Mouse (Mus musculus) midbrain, embryonic 12.5 days (tissue): ENCODE results near the gene Ctcf. TPM values are rescaled to one million over a fixed set of nuclear protein-coding genes. Genes with fewer than 3 reads are reported as not detected.
A peak's percentile ranks its signal among the peaks of the same experiment; 100 is the strongest.

Experiments
- ATAC-seq: fragments of 200-750 bp; cut with Nextera tagmentation; 2 replicates; pipeline ENCODE4 v1.8.0; 2017; ENCODE audit warnings: low read depth, moderate TSS enrichment, moderate library complexity; ENCODE audit not compliant: low FRiP score
- H3K27ac ChIP-seq: fragments of 300-500 bp; sonication (generic); replicated peaks from 2 replicates; pipeline ENCODE4 v1.5.1; 2016; ENCODE audit warnings: mild to moderate bottlenecking
- H3K27me3 ChIP-seq: fragments of 300-500 bp; sonication (generic); 2 replicates; pipeline ENCODE4 v1.6.1; 2016; ENCODE audit warnings: mild to moderate bottlenecking
- H3K36me3 ChIP-seq: fragments of 300-500 bp; sonication (generic); 2 replicates; pipeline ENCODE4 v1.6.1; 2016
- H3K4me1 ChIP-seq: fragments of 300-500 bp; sonication (generic); 2 replicates; pipeline ENCODE4 v1.6.1; 2016
- H3K4me2 ChIP-seq: fragments of 300-500 bp; sonication (generic); replicated peaks from 2 replicates; pipeline ENCODE4 v1.6.1; 2016; ENCODE audit warnings: mild to moderate bottlenecking, moderate library complexity
- H3K4me3 ChIP-seq: fragments of 300-500 bp; sonication (generic); 2 replicates; pipeline ENCODE4 v1.5.1; 2016; ENCODE audit warnings: mild to moderate bottlenecking
- H3K9ac ChIP-seq: fragments of 300-500 bp; sonication (generic); replicated peaks from 2 replicates; pipeline ENCODE4 v1.6.1; 2016; ENCODE audit warnings: mild to moderate bottlenecking, moderate library complexity
- H3K9me3 ChIP-seq: fragments of 300-500 bp; sonication (generic); 2 replicates; pipeline ENCODE4 v1.6.1; 2016; ENCODE audit warnings: mild to moderate bottlenecking
- WGBS: fragments of 180-500 bp; shearing (Covaris S2); methylation state at CpG from one replicate; pipeline ENCODE4 v1.1.7; 2016; 5-methylcytosine and 5-hydroxymethylcytosine counted together
- polyA plus RNA-seq: library from polyadenylated mRNA; unstranded; fragments of >200 nt; fragmentation: Nextera tagmentation; extraction: Ambion mirVana; gene quantifications from 2 replicates; pipeline ENCODE4 v1.2.1, GENCODE M21; 2016

Ctcf gene
- polyA plus RNA-seq, 1 experiment from 2014 or later: 157 TPM

- Histone ChIP-seq H3K9ac (peak overlapping the region; percentile 99), H3K4me2 (peak overlapping the region; percentile 91), H3K27me3 (no peaks in the 10 kb centered on the region), H3K4me1 (peaks cover 24% of the 10 kb centered on the region), H3K9me3 (no peaks in the 10 kb centered on the region), H3K36me3 (no peaks in the 10 kb centered on the region), H3K4me3 (peak overlapping the region; percentile 92), H3K27ac (no peak overlapping the region)
- WGBS: 95% methylated on average over 2 of the region's 2 CpGs
- no peak for ATAC-seq
Observed at GRCm38 (mm10) chr8:105634771-105635458, 1.5 kb upstream of the Ctcf start.

GRCm38 (mm10) chr8:105635481-105635880 is 887 bp upstream of the Ctcf start:
- 2% methylated on average over 11 of the region's 11 CpGs for WGBS
- ATAC-seq: no peak

GRCm38 (mm10) chr8:105636963-105637510 is 669 bp downstream of the Ctcf start, which contains the start of gene Agrp:
TSS of gene Agrp (minus strand) at chr8:105637393.
- Histone ChIP-seq H3K4me2 (peak within 1 kb of the TSS; percentile 91), H3K27me3 (no peaks in the 10 kb centered on the region), H3K36me3 (no peaks in the 10 kb centered on the region), H3K4me3 (peak within 1 kb of the TSS; percentile 92), H3K4me1 (peaks cover 24% of the 10 kb centered on the region), H3K9me3 (no peaks in the 10 kb centered on the region), H3K27ac (peak within 1 kb of the TSS; percentile 100), H3K9ac (peak within 1 kb of the TSS; percentile 99)
- peak; percentile 38 for ATAC-seq
- under 1% methylated on average over 61 of the region's 63 CpGs for WGBS

More at GRCm38 (mm10) chr8:105635481-105635880, 887 bp upstream of the Ctcf start:
- H3K36me3 ChIP-seq: no peaks in the 10 kb centered on the region
- H3K9me3 ChIP-seq: no peaks in the 10 kb centered on the region
- H3K4me3 ChIP-seq: peak overlapping the region; percentile 92
- peak overlapping the region; percentile 99 for H3K9ac ChIP-seq
- H3K27ac ChIP-seq: peak overlapping the region; percentile 100
- H3K27me3 ChIP-seq: no peaks in the 10 kb centered on the region
- H3K4me1 ChIP-seq: peaks cover 24% of the 10 kb centered on the region
- peak overlapping the region; percentile 91 for H3K4me2 ChIP-seq

GRCm38 (mm10) chr8:105637601-105638041 is 1.3 kb downstream of the Ctcf start:
- no peaks in the 10 kb centered on the region for H3K27me3 ChIP-seq
- H3K9me3 ChIP-seq: no peaks in the 10 kb centered on the region
- H3K4me2 ChIP-seq: peak overlapping the region; percentile 91
- H3K9ac ChIP-seq: peak overlapping the region; percentile 99
- WGBS: under 1% methylated on average over 11 of the region's 11 CpGs
- H3K4me1 ChIP-seq: peaks cover 24% of the 10 kb centered on the region
- ATAC-seq: no peak
- peak overlapping the region; percentile 92 for H3K4me3 ChIP-seq
- peak overlapping the region; percentile 100 for H3K27ac ChIP-seq
- H3K36me3 ChIP-seq: no peaks in the 10 kb centered on the region

GRCm38 (mm10) chr8:105638510-105638909 is 2.1 kb downstream of the Ctcf start:
- H3K4me3 ChIP-seq: peak overlapping the region; percentile 92
- H3K36me3 ChIP-seq: peaks cover 2% of the 10 kb centered on the region; the same call in 1 of the 2 replicates
- H3K27me3 ChIP-seq: no peaks in the 10 kb centered on the region
- peaks cover 24% of the 10 kb centered on the region for H3K4me1 ChIP-seq
- H3K4me2 ChIP-seq: peak overlapping the region; percentile 91
- ATAC-seq: no peak
- 88% methylated on average over 4 of the region's 4 CpGs for WGBS
- H3K9ac ChIP-seq: peak overlapping the region; percentile 99
- no peaks in the 10 kb centered on the region for H3K9me3 ChIP-seq
- H3K27ac ChIP-seq: no peak overlapping the region

- peaks cover 23% of the 10 kb centered on the region for H3K4me1 ChIP-seq
Observed at GRCm38 (mm10) chr8:105639835-105640234, 3.5 kb downstream of the Ctcf start.

GRCm38 (mm10) chr8:105640511-105640910 is 4.1 kb downstream of the Ctcf start:
- H3K4me1 ChIP-seq: peaks cover 16% of the 10 kb centered on the region
- H3K4me2 ChIP-seq: no peak overlapping the region
- H3K36me3 ChIP-seq: peaks cover 20% of the 10 kb centered on the region
- no peak overlapping the region for H3K27ac ChIP-seq
- no peak overlapping the region for H3K9ac ChIP-seq
- WGBS: 92% methylated on average over 2 of the region's 2 CpGs
- no peaks in the 10 kb centered on the region for H3K27me3 ChIP-seq
- no peak for ATAC-seq
- H3K4me3 ChIP-seq: no peak overlapping the region
- no peaks in the 10 kb centered on the region for H3K9me3 ChIP-seq

More at GRCm38 (mm10) chr8:105639835-105640234, 3.5 kb downstream of the Ctcf start:
- H3K9ac ChIP-seq: no peak overlapping the region
- 82% methylated on average over 1 of the region's 1 CpGs for WGBS
- H3K36me3 ChIP-seq: peaks cover 13% of the 10 kb centered on the region
- no peaks in the 10 kb centered on the region for H3K27me3 ChIP-seq
- no peak overlapping the region for H3K4me2 ChIP-seq
- no peak for ATAC-seq
- H3K4me3 ChIP-seq: no peak overlapping the region
- H3K9me3 ChIP-seq: no peaks in the 10 kb centered on the region
- H3K27ac ChIP-seq: no peak overlapping the region

GRCm38 (mm10) chr8:105645205-105645604 is 8.8 kb downstream of the Ctcf start:
- peaks cover 43% of the 10 kb centered on the region for H3K36me3 ChIP-seq
- H3K4me2 ChIP-seq: no peak overlapping the region
- no peak overlapping the region for H3K9ac ChIP-seq
- no peak overlapping the region for H3K4me3 ChIP-seq
- no peak overlapping the region for H3K27ac ChIP-seq
- H3K9me3 ChIP-seq: no peaks in the 10 kb centered on the region
- WGBS: 100% methylated on average over 1 of the region's 1 CpGs
- no peak for ATAC-seq
- no peaks in the 10 kb centered on the region for H3K27me3 ChIP-seq
- H3K4me1 ChIP-seq: no peaks in the 10 kb centered on the region

- ATAC-seq: no peak
- 93% methylated on average over 1 of the region's 1 CpGs for WGBS
- no peak overlapping the region for H3K4me2 ChIP-seq
- H3K36me3 ChIP-seq: peaks cover 49% of the 10 kb centered on the region
- no peaks in the 10 kb centered on the region for H3K4me1 ChIP-seq
- no peak overlapping the region for H3K4me3 ChIP-seq
- no peak overlapping the region for H3K27ac ChIP-seq
- H3K27me3 ChIP-seq: no peaks in the 10 kb centered on the region
- no peaks in the 10 kb centered on the region for H3K9me3 ChIP-seq
- H3K9ac ChIP-seq: no peak overlapping the region
Observed at GRCm38 (mm10) chr8:105648929-105649328, 12.6 kb downstream of the Ctcf start.

GRCm38 (mm10) chr8:105657641-105658040 is 21.3 kb downstream of the Ctcf start:
- ATAC-seq: no peak
- H3K4me2 ChIP-seq: no peak overlapping the region
- H3K36me3 ChIP-seq: peaks cover 20% of the 10 kb centered on the region

GRCm38 (mm10) chr8:105661167-105661566 is 24.8 kb downstream of the Ctcf start:
- Histone ChIP-seq H3K36me3 (peaks cover 31% of the 10 kb centered on the region), H3K4me3 (no peak overlapping the region), H3K9ac (no peak overlapping the region), H3K4me1 (peaks cover 5% of the 10 kb centered on the region; the same call in 1 of the 2 replicates), H3K27ac (no peak overlapping the region), H3K27me3 (no peaks in the 10 kb centered on the region), H3K9me3 (no peaks in the 10 kb centered on the region), H3K4me2 (no peak overlapping the region)
- 78% methylated on average over 3 of the region's 3 CpGs for WGBS
- no peak for ATAC-seq

More at GRCm38 (mm10) chr8:105657641-105658040, 21.3 kb downstream of the Ctcf start:
- no peaks in the 10 kb centered on the region for H3K27me3 ChIP-seq
- no peak overlapping the region for H3K4me3 ChIP-seq
- no peak overlapping the region for H3K27ac ChIP-seq
- H3K9ac ChIP-seq: no peak overlapping the region
- no peaks in the 10 kb centered on the region for H3K9me3 ChIP-seq
- H3K4me1 ChIP-seq: peaks cover 5% of the 10 kb centered on the region; the same call in 1 of the 2 replicates

- H3K27ac ChIP-seq: no peak overlapping the region
- ATAC-seq: no peak
- no peak overlapping the region for H3K4me2 ChIP-seq
- no peak overlapping the region for H3K4me3 ChIP-seq
- no peaks in the 10 kb centered on the region for H3K9me3 ChIP-seq
- no peaks in the 10 kb centered on the region for H3K4me1 ChIP-seq
- WGBS: 90% methylated on average over 1 of the region's 1 CpGs
- H3K36me3 ChIP-seq: peaks cover 95% of the 10 kb centered on the region
- no peaks in the 10 kb centered on the region for H3K27me3 ChIP-seq
- no peak overlapping the region for H3K9ac ChIP-seq
Observed at GRCm38 (mm10) chr8:105677891-105678290, 41.5 kb downstream of the Ctcf start.
